Mouse (Mus musculus) olfactory bulb, adult 2 months (tissue): ENCODE data around the gene Ctnnbl1.

Experiments used
- CTCF ChIP-seq: fragments of 200-500 bp; IDR thresholded peaks from 2 replicates; pipeline ENCODE4 v1.5.1; 2012; ENCODE audit warnings: low read depth, mild to moderate bottlenecking, low read length, moderate library complexity; ENCODE audit not compliant: insufficient read depth
- POLR2A ChIP-seq: fragments of 200-500 bp; IDR thresholded peaks from 2 replicates; pipeline ENCODE4 v1.6.1; 2012; ENCODE audit warnings: mild to moderate bottlenecking, low read depth, low read length, moderate library complexity; ENCODE audit not compliant: insufficient read depth

DNA sequence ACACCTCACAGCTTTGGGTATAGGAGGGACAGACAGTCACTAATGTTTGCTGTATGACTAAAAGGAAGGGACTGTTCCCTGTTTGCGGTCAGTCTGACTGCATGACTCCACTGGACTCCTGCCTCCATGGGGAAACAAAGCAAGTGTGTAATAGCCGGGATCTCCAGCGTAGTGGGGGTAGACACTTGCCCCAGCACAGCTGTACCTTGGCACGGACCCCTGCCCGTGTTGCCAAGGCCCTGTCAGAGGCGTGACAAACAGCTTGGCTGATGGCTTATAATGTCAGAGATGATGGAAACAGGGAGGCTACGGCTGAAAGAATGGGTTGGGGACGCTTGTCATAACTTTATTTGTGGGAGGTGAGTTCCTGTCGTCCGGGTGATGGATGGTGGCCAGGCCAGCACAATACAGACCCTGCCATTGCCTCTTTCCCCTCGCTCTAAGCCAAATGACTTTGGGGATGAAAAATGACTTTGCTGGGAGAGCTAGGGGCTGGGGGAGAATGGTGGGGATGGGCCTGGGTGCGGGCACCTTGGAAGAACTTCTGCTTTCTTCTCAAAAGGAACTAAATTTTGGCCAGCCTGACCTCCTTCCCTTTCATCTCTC is 21.5 kb upstream of the Ctnnbl1 start:
- TF ChIP-seq POLR2A (no peak), CTCF (no peak)
